Mouse (Mus musculus): ENCODE results near the gene Etv2. TPM values are rescaled to one million over a fixed set of nuclear protein-coding genes. Genes with fewer than 3 reads are reported as not detected.

Gene Etv2
- total and polyA plus RNA-seq, 2 experiments = 0.18 TPM; not detected in 1

DNA sequence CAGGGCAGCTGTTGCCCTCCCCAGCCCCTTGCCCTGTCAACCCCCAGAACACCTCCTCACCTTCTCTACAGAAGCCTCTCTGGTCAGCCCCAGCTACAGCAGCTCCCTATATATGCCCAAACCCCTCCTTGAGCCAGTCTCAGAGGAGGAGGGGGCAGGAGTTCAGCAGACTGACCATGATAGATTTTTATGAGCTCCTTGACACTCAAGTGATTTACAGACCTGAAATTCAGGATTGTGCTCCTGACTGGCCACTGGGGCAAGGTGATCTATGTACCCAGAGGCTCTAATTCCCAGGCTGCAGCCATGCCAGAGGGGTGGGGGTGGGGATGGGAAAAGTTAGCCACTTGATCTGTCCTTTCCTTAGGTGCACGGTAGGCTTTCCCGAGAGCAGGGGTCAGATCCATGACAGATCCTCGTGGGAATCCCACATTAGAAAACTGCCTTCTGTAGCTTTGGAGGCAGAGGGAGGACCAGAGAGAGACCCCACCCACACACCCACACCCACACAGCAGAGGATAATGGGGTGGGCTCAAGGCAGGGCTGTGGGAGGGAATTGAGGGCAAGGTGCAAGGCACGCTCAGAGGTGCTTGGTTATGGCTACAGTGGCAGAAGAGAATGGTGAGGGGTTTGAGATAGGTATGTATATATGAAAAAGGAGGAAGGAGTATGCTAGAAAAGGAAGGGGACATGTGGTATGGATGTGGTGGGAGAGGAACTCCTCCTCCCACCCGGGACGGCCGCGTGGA, 22.8 kb downstream of the Etv2 start, which contains the start of gene Upk1a:
Upk1a (minus strand) TSS at position 194 of the 749 bp plus-strand sequence.
- Histone ChIP-seq H3K4me3 (ENCODE audit: insufficient read depth, low read depth, low read length) (no peak within 1 kb of the TSS), H3K27me3 (ENCODE audit: control insufficient read depth, insufficient read depth, low read length) (no peaks in the 10 kb centered on the region), H3K79me2 (ENCODE audit: control insufficient read depth, insufficient read depth, low read length) (no peaks in the 10 kb centered on the region), H3K4me1 (ENCODE audit: control insufficient read depth, insufficient read depth, low read length) (no peaks in the 10 kb centered on the region), H3K27ac (replicated peaks; ENCODE audit: insufficient read depth, low read depth, low read length) (no peak within 1 kb of the TSS), H3K9ac (ENCODE audit: low read depth, low read length) (no peak within 1 kb of the TSS), H3K36me3 (ENCODE audit: control insufficient read depth, insufficient read depth, low read length) (peaks cover 9% of the 10 kb centered on the region)
- WGBS = 78% methylated on average over 8 of the region's 8 CpGs
- TF ChIP-seq CTCF (IDR thresholded peaks at IDR 0.05; ENCODE audit: low read depth, low read length) (no peak), POLR2A (IDR thresholded peaks at IDR 0.05; ENCODE audit: extremely low read depth, insufficient read depth, low read length) (no peak)
- no peak for DNase-seq (ENCODE audit: extremely low read depth, low read depth, low spot score)

- no peak for TF ChIP-seq POLR2A (IDR thresholded peaks at IDR 0.05; ENCODE audit: extremely low read depth, insufficient read depth, low read length)
- no peak for TF ChIP-seq CTCF (IDR thresholded peaks at IDR 0.05; ENCODE audit: low read depth, low read length)
- whole genome bisulfite sequencing = 75% methylated on average over 7 of the region's 7 CpGs
Measured at GRCm38 (mm10) chr7:30610043-30610442, 25.6 kb downstream of the Etv2 start.

GRCm38 (mm10) chr7:30608476-30608875, 27.2 kb downstream of the Etv2 start:
- WGBS = 66% methylated on average over 16 of the region's 16 CpGs
- Histone ChIP-seq H3K4me1 (ENCODE audit: control insufficient read depth, insufficient read depth, low read length) (no peaks in the 10 kb centered on the region), H3K4me3 (ENCODE audit: insufficient read depth, low read depth, low read length) (no peak overlapping the region), H3K27ac (replicated peaks; ENCODE audit: insufficient read depth, low read depth, low read length) (no peak overlapping the region), H3K79me2 (ENCODE audit: control insufficient read depth, insufficient read depth, low read length) (no peaks in the 10 kb centered on the region), H3K27me3 (ENCODE audit: control insufficient read depth, insufficient read depth, low read length) (no peaks in the 10 kb centered on the region), H3K36me3 (ENCODE audit: control insufficient read depth, insufficient read depth, low read length) (no peaks in the 10 kb centered on the region), H3K9ac (ENCODE audit: low read depth, low read length) (no peak overlapping the region)
- DNase-seq (ENCODE audit: extremely low read depth, low read depth, low spot score) = no peak
- TF ChIP-seq CTCF (IDR thresholded peaks at IDR 0.05; ENCODE audit: low read depth, low read length) (no peak), POLR2A (IDR thresholded peaks at IDR 0.05; ENCODE audit: extremely low read depth, insufficient read depth, low read length) (no peak)

More at GRCm38 (mm10) chr7:30610043-30610442, 25.6 kb downstream of the Etv2 start:
- H3K4me3 ChIP-seq (ENCODE audit: insufficient read depth, low read depth, low read length) = no peak overlapping the region
- DNase-seq (ENCODE audit: extremely low read depth, low read depth, low spot score) = no peak
- no peaks in the 10 kb centered on the region for H3K79me2 ChIP-seq (ENCODE audit: control insufficient read depth, insufficient read depth, low read length)
- no peak overlapping the region for H3K9ac ChIP-seq (ENCODE audit: low read depth, low read length)
- no peaks in the 10 kb centered on the region for H3K27me3 ChIP-seq (ENCODE audit: control insufficient read depth, insufficient read depth, low read length)
- H3K4me1 ChIP-seq (ENCODE audit: control insufficient read depth, insufficient read depth, low read length) = no peaks in the 10 kb centered on the region
- no peak overlapping the region for H3K27ac ChIP-seq (replicated peaks; ENCODE audit: insufficient read depth, low read depth, low read length)
- H3K36me3 ChIP-seq (ENCODE audit: control insufficient read depth, insufficient read depth, low read length) = no peaks in the 10 kb centered on the region

DNA sequence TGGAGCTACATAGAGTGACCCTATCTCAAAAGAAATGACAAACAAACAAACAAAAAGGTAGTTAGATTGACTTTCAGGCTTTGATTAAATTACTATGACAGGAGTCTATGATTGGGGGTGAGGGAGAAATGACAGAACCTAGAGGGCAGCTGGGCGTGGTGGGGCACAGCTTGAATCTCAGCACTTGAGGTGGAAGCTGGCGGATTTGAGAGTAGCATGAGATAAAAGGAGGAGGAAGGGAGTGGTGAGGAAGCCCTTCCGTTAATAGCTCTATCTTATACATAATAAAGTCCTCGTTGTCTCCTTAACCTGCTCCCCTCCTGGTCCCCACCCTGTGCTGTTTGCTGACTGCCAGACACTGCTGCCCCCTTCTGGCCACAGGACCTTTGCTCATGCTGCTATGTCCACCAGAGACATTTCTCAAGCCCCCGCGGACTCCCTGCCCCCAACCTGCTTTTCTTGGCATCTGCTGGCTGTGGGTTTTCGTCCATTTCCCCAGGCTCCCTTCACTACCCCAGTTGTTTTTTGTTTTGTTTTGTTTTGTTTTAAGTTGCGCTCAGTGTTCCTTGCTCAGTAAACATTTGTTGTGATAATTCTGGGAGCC, 27.8 kb downstream of the Etv2 start:
- 32% methylated on average over 8 of the region's 8 CpGs for WGBS
- Histone ChIP-seq H3K4me1 (ENCODE audit: control insufficient read depth, insufficient read depth, low read length) (no peaks in the 10 kb centered on the region), H3K27me3 (ENCODE audit: control insufficient read depth, insufficient read depth, low read length) (no peaks in the 10 kb centered on the region), H3K79me2 (ENCODE audit: control insufficient read depth, insufficient read depth, low read length) (no peaks in the 10 kb centered on the region), H3K4me3 (ENCODE audit: insufficient read depth, low read depth, low read length) (no peak overlapping the region), H3K27ac (replicated peaks; ENCODE audit: insufficient read depth, low read depth, low read length) (no peak overlapping the region), H3K9ac (ENCODE audit: low read depth, low read length) (no peak overlapping the region), H3K36me3 (ENCODE audit: control insufficient read depth, insufficient read depth, low read length) (no peaks in the 10 kb centered on the region)
- TF ChIP-seq POLR2A (IDR thresholded peaks at IDR 0.05; ENCODE audit: extremely low read depth, insufficient read depth, low read length) (no peak), CTCF (IDR thresholded peaks at IDR 0.05; ENCODE audit: low read depth, low read length) (peak; percentile 84)
- DNase-seq (ENCODE audit: extremely low read depth, low read depth, low spot score) = peak; percentile 28

DNA sequence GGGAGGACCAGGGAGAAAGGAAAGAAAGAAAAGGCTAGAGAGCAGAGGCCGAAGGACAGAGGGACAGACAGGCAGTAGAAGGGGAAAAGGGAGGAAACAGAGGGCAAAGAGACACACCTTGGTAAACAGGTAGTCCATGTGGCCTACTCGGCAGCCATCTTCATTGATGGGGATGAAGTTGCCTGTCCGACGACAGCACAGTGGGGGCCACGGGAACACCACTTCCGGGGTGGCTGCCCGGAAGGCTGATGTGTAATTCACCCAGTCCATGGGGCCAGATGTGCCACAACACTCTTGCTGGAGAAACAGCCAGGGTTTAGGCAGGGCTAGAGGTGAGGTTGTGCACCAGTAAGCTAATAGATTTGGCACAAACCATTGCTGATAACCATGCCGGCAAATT, 30.7 kb downstream of the Etv2 start:
- Histone ChIP-seq H3K4me3 (ENCODE audit: insufficient read depth, low read depth, low read length) (no peak overlapping the region), H3K9ac (ENCODE audit: low read depth, low read length) (no peak overlapping the region), H3K79me2 (ENCODE audit: control insufficient read depth, insufficient read depth, low read length) (no peaks in the 10 kb centered on the region), H3K27ac (replicated peaks; ENCODE audit: insufficient read depth, low read depth, low read length) (no peak overlapping the region), H3K27me3 (ENCODE audit: control insufficient read depth, insufficient read depth, low read length) (no peaks in the 10 kb centered on the region), H3K4me1 (ENCODE audit: control insufficient read depth, insufficient read depth, low read length) (peaks cover 4% of the 10 kb centered on the region; the same call in 1 of the 2 replicates), H3K36me3 (ENCODE audit: control insufficient read depth, insufficient read depth, low read length) (no peaks in the 10 kb centered on the region)
- WGBS = 85% methylated on average over 8 of the region's 8 CpGs
- TF ChIP-seq CTCF (IDR thresholded peaks at IDR 0.05; ENCODE audit: low read depth, low read length) (no peak), POLR2A (IDR thresholded peaks at IDR 0.05; ENCODE audit: extremely low read depth, insufficient read depth, low read length) (no peak)
- DNase-seq (ENCODE audit: extremely low read depth, low read depth, low spot score) = no peak

- H3K4me3 ChIP-seq (ENCODE audit: insufficient read depth, low read depth, low read length) = no peak overlapping the region
- peaks cover 4% of the 10 kb centered on the region; the same call in 1 of the 2 replicates for H3K4me1 ChIP-seq (ENCODE audit: control insufficient read depth, insufficient read depth, low read length)
- H3K36me3 ChIP-seq (ENCODE audit: control insufficient read depth, insufficient read depth, low read length) = no peaks in the 10 kb centered on the region
- TF ChIP-seq CTCF (IDR thresholded peaks at IDR 0.05; ENCODE audit: low read depth, low read length) (no peak), POLR2A (IDR thresholded peaks at IDR 0.05; ENCODE audit: extremely low read depth, insufficient read depth, low read length) (no peak)
- no peak overlapping the region for H3K9ac ChIP-seq (ENCODE audit: low read depth, low read length)
- 67% methylated on average over 8 of the region's 8 CpGs for WGBS
- DNase-seq (ENCODE audit: extremely low read depth, low read depth, low spot score) = no peak
- no peak overlapping the region for H3K27ac ChIP-seq (replicated peaks; ENCODE audit: insufficient read depth, low read depth, low read length)
- no peaks in the 10 kb centered on the region for H3K27me3 ChIP-seq (ENCODE audit: control insufficient read depth, insufficient read depth, low read length)
- H3K79me2 ChIP-seq (ENCODE audit: control insufficient read depth, insufficient read depth, low read length) = no peaks in the 10 kb centered on the region
Measured at GRCm38 (mm10) chr7:30604424-30604823, 31.2 kb downstream of the Etv2 start.

Measured in liver, adult 2 months (tissue).